Mouse (Mus musculus) cortical plate, adult 2 months (tissue): ENCODE measurements at regions not wholly inside any gene's neighbourhood (a gene's known extent, or its start where the extent isn't known, plus 50 kb on each side); places are given as distances from the start of the nearest gene placed in this dataset.

ENCODE experiments used
- CTCF ChIP-seq: fragments of 200-500 bp; IDR thresholded peaks from 2 replicates; pipeline ENCODE4 v1.5.1; 2011; ENCODE audit warnings: mild to moderate bottlenecking, control low read depth, low read length; ENCODE audit not compliant: insufficient read depth; ENCODE audit errors: extremely low read depth
- POLR2A ChIP-seq: fragments of 200-500 bp; IDR thresholded peaks from 2 replicates; pipeline ENCODE4 v1.6.1; 2011; ENCODE audit warnings: mild to moderate bottlenecking, low read length, control low read depth; ENCODE audit not compliant: insufficient read depth; ENCODE audit errors: extremely low read depth

DNA sequence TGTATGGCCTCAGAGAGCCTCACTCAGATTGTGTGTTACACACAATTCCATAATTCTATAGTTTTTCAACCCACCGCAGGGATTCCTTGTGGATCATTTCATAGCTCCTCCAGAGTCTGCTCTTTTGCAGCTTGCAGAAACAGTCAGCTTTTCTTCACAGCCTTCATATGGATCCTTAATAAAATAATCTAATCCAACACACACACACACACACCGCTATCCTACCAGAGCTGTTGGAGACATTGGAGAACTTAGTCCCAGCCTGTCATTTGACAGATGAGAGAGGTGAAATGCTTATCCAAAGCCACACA, 71.2 kb upstream of the Foxo1 start:
- TF ChIP-seq POLR2A (no peak), CTCF (no peak)
